Mouse (Mus musculus) spleen, embryonic (tissue): ENCODE data around the gene Elmo3.

ENCODE experiments used
- CTCF ChIA-PET: fragments of 350-600 bp; sonication (Branson Sonifier 250); formaldehyde crosslinking; loops from one replicate; lab custom pipeline; 2022; lab: Charles Lee

The Elmo3 gene

DNA sequence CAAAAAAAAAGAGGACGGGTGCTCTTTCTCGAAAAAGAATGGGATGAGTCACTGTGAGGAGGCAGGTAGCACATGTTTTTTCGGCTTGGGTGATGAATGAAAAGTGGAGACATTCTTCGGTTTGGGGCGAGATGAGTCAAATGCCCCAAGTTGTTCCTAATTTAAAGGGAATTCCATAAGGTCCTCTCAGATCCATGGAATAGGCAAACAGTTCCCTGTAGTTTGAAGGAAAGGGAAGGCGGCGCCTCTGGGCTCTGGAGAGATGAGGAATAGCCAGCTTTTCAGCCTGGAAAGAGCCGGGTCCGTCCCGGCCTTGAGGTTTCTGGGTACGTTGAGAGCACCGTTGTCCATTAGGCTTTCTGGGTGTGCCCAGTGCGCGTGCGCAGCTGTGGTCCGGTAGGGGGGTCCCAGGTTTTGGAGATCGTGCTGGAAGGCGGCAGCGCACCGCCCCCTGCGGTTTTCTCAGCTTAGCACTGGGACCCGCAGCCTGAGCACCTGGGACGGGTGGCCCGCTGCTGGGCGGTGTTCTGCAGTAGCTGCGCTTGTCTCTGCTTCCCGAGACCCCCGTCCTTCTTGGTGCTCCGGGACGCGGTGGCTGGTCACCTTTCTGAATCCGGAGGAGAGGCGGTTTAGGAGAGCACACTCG, 43.2 kb downstream of the Elmo3 start, which contains the start of gene Slc9a5:
Gene Slc9a5 (plus strand): TSS at position 394 of the 646 bp plus-strand sequence.
- CTCF ChIA-PET: no interaction called here

DNA sequence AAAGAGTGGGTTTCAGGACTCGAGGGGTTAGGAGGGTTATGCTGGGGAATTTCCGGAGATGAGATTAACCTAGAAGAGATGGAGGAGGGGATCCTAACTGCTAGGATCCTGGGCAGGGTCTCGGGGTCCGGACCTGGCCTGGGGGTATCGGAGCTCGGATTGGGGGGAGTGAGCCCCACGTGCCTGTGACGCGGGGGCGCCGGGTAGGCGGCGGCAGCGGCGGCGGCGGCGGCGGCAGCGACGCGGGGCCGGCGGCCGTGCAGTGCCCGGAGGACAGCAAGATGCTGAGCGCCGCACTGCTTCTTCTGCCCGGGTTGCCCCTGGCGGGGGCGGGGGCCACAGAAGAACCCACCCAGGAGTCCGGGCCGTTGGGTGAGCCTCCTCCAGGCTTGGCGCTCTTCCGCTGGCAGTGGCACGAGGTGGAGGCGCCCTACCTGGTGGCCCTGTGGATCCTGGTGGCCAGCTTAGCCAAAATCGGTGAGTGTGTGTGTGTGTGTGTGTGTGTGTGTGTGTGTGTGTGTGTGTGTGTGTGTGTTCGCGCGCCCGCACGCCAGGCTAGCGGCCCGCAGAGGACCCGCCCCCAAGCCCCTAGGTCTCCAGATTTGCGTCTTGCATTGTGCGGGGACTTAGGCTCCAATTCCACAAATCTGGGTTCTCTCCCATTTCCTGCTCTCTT, 43.8 kb downstream of the Elmo3 start:
- CTCF ChIA-PET: no interaction called here

DNA sequence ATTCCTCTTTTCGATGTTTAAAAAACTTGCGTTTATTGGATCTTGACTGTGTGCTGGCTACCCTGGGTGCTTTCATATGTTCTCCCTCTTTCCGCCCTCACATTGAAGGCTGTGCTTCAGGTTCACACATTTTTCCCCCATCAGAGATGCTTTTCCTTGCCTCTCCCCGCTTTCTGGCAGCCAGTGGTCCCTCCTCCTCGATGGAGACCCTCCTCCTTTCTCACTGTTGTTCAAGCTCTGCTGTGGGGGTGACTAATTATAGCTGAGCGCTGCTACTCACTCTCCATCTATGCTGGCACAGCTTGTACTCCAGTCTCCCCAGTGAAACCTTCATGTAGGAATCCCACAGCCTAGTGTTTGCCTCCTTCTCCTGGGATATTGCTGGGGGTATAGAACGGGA, 44.8 kb downstream of the Elmo3 start:
- CTCF ChIA-PET: interaction anchor here (0.6 kb wide), 1 partner anchor 32 kb away, joined by 3 read pairs; no protein-coding TSS in a partner anchor

DNA sequence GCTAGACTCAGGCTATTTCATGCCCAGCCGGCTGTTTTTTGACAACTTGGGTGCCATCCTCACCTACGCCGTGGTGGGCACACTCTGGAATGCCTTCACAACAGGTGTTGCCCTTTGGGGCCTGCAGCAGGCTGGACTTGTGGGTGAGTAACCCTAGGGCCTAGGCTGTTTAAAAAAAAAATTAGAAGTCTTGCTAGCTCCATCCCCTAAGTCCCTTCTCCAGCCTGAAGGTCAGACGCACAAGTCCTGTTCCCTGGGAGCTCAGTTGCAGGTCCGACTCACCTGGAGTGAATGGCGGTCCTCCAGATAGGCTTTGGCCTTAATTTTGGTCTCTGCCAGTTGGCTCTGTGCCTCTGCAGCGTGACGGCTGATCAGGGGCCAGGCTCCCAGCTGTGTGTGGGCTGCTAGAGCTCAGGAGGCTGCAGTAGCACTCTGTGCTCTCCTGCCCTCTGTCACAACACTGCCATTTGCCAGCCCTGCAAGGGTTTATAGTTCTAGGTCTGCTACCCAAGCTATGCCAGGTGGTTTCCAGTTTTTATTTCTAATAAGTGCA, 48.3 kb downstream of the Elmo3 start:
- CTCF ChIA-PET: no interaction called here

DNA sequence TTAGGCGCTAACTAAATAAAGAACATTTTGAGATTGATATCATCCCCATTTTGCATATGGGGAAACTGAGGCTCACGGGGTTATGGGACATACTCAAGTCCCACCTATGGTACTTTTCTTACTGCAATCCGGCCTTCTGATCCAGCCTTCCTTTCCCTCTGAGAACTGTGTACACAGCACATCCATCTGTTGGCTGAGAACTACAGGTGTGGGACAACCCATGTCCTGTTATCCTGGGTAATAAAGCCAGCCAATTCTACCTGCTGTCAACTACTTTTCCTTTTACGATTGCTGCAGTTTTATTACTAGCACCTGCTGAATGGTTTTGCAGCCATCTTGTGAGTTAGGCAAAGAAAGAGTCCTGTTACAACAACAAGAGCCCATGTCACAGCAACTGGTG, 49.1 kb downstream of the Elmo3 start:
- CTCF ChIA-PET: interaction anchor here (0.5 kb wide), 1 partner anchor 128 kb away, joined by 3 read pairs; no protein-coding TSS in a partner anchor

DNA sequence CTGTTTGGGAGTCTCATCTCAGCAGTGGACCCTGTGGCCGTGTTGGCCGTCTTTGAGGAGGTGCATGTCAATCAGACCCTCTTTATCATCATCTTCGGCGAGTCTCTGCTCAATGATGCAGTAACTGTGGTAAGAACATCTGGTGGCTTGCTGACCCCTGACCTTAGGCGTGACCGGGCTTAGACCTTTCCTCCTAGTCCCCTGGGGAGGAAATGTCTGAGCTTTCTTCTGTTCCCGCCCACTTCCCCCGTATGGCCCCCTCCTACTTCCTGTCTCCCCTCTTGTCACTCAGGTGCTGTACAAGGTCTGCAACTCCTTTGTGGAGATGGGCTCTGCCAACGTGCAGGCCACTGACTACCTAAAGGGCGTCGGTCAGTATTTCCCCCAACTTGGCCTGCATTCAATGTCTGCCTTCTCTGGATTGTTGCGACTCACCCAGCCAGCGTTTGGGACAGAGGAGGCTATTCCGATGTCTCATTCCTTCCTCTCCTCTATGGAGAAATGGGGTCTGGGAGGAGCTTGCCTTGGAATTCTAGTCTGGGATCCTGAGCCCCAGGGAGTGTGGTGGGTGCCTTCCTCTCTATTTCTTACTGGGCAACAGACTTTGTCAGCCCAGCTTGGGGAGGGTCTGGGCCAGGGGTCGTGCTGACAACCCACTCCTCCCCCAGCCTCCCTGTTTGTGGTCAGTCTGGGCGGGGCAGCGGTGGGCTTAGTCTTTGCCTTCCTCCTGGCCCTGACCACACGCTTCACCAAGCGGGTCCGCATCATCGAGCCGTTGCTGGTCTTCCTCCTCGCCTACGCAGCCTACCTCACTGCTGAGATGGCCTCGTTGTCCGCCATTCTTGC, 50.0 kb downstream of the Elmo3 start:
- CTCF ChIA-PET: interaction anchor here (0.5 kb wide), 1 partner anchor 127 kb away, joined by 3 read pairs; no protein-coding TSS in a partner anchor

DNA sequence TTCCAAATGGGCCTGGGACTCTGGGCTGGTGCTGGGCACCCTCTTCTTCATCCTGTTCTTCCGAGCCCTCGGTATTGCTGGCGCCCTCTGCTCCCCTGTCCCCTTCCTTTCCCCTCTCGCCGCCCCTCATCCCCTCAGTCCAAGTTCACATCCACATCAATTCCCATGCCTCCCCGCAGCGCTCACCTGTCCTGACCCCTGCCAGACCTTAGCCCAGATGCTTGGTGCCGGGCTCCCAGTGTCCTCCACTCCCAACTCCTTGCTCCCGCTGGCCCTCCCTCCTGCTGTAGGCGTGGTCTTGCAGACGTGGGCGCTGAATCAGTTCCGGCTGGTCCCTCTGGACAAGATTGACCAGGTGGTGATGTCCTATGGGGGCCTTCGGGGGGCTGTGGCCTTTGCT, 51.3 kb downstream of the Elmo3 start:
- CTCF ChIA-PET: no interaction called here

DNA sequence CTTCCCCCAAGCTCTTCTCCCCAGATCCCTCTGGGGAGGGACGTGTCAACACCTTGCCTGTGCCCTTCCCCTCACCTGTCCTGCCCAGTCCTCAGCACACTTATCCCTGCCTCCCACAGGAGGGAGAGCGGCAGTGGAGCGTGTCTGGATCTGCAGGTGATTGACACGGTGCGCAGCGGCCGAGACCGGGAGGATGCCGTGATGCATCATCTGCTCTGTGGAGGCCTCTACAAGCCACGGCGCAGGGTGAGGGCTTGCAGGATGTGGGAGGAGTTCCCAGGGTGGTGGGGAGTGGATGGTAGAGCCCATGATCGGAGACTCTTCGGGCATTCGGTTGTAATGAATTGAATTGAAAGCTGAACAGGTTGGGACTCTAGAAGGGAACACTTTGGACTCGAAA, 53.8 kb downstream of the Elmo3 start:
- CTCF ChIA-PET: no interaction called here

DNA sequence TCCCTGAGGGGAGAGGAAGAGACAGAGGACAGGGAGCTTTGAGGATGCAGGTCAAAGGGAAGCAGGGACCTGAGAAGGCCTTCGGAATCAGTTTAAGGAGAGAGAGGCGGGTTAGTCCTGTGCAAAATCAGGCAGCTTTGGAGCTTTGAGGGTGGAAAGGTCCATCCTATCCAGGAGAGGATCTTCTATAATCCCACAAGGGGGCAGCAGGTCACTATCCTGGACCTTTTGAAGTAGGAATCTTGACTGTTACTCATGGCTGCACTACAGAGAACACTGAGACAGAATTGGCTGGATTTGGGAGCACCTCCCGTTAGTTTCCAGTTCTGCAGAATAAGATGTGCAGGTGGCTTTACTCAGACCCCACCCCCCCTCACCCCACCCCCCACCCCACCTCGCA, 54.2 kb downstream of the Elmo3 start:
- CTCF ChIA-PET: no interaction called here
